Mouse (Mus musculus) heart, embryonic 11.5 days (tissue): ENCODE data around the gene Prpf6. TPM values are rescaled to one million over a fixed set of nuclear protein-coding genes. Genes with fewer than 3 reads are reported as not detected.

Source experiments
- ATAC-seq: fragments of 200-750 bp; cut with Nextera tagmentation; replicated peaks from 2 replicates; pipeline ENCODE4 v1.8.0; 2017; ENCODE audit warnings: moderate library complexity; ENCODE audit not compliant: insufficient number of reproducible peaks, low FRiP score, low TSS enrichment
- H3K27ac ChIP-seq: fragments of 300-500 bp; sonication (generic); 2 replicates; pipeline ENCODE4 v1.5.1; 2014; ENCODE audit warnings: mild to moderate bottlenecking, low read depth, low read length
- H3K27me3 ChIP-seq: fragments of 300-500 bp; sonication (generic); 2 replicates; pipeline ENCODE4 v1.6.1; 2014; ENCODE audit warnings: mild to moderate bottlenecking, low read length, mixed read lengths; ENCODE audit not compliant: control insufficient read depth, insufficient read depth
- H3K36me3 ChIP-seq: fragments of 300-500 bp; sonication (generic); 2 replicates; pipeline ENCODE4 v1.6.1; 2014; ENCODE audit warnings: mild to moderate bottlenecking, low read length, moderate library complexity, mixed read lengths; ENCODE audit not compliant: control insufficient read depth, insufficient read depth
- H3K4me1 ChIP-seq: fragments of 300-500 bp; sonication (generic); 2 replicates; pipeline ENCODE4 v1.6.1; 2014; ENCODE audit warnings: low read length; ENCODE audit not compliant: control insufficient read depth, insufficient read depth
- H3K4me2 ChIP-seq: fragments of 300-500 bp; sonication (generic); 2 replicates; pipeline ENCODE4 v1.6.1; 2014; ENCODE audit warnings: mild to moderate bottlenecking, moderate library complexity
- H3K4me3 ChIP-seq: fragments of 300-500 bp; sonication (generic); 2 replicates; pipeline ENCODE4 v1.5.1; 2014; ENCODE audit warnings: low read depth, low read length
- H3K9ac ChIP-seq: fragments of 300-500 bp; sonication (generic); 2 replicates; pipeline ENCODE4 v1.6.1; 2014; ENCODE audit warnings: mild to moderate bottlenecking, low read depth, low read length, moderate library complexity
- H3K9me3 ChIP-seq: fragments of 300-500 bp; sonication (generic); replicated peaks from 2 replicates; pipeline ENCODE4 v1.6.1; 2016; ENCODE audit warnings: low read length; ENCODE audit not compliant: control insufficient read depth
- WGBS: fragments of 180-500 bp; shearing (Covaris S2); extraction: QIAGEN DNeasy Blood & Tissue Kit; methylation state at CpG from one replicate; pipeline ENCODE4 v1.1.7; 2014; ENCODE audit not compliant: insufficient replicate concordance; 5-methylcytosine and 5-hydroxymethylcytosine counted together
- polyA plus RNA-seq: library from polyadenylated mRNA; unstranded; fragments of >200 nt; fragmentation: Nextera tagmentation; extraction: Ambion mirVana; gene quantifications from 2 replicates; pipeline ENCODE4 v1.2.1, GENCODE M21; 2014

Prpf6 gene
- polyA plus RNA-seq, 1 experiment from 2014 or later, result 45.5 TPM

GRCm38 (mm10) chr2:181678780-181679179 is 87.1 kb downstream of the Prpf6 start:
- H3K4me3 ChIP-seq, result no peak overlapping the region
- H3K9ac ChIP-seq, result no peak overlapping the region
- H3K36me3 ChIP-seq, result no peaks in the 10 kb centered on the region
- no peaks in the 10 kb centered on the region for H3K9me3 ChIP-seq
- H3K27me3 ChIP-seq, result peaks cover 7% of the 10 kb centered on the region
- no peak overlapping the region for H3K27ac ChIP-seq
- 24% methylated on average over 1 of the region's 1 CpGs for WGBS
- peak; percentile 69 for ATAC-seq
- H3K4me1 ChIP-seq, result peaks cover 9% of the 10 kb centered on the region
- H3K4me2 ChIP-seq, result no peak overlapping the region

GRCm38 (mm10) chr2:181679951-181680715 is 88.5 kb downstream of the Prpf6 start, which contains the start of gene Tcea2:
Gene Tcea2, plus strand, starts transcription at chr2:181680310.
- Histone ChIP-seq H3K36me3 (no peaks in the 10 kb centered on the region), H3K4me1 (peaks cover 9% of the 10 kb centered on the region), H3K4me2 (peak within 1 kb of the TSS; percentile 97), H3K27ac (peak within 1 kb of the TSS; percentile 70), H3K4me3 (peak within 1 kb of the TSS; percentile 70), H3K27me3 (no peaks in the 10 kb centered on the region), H3K9ac (peak within 1 kb of the TSS; percentile 89), H3K9me3 (no peaks in the 10 kb centered on the region)
- peak; percentile 28 for ATAC-seq
- WGBS, result under 1% methylated on average over 69 of the region's 69 CpGs

DNA sequence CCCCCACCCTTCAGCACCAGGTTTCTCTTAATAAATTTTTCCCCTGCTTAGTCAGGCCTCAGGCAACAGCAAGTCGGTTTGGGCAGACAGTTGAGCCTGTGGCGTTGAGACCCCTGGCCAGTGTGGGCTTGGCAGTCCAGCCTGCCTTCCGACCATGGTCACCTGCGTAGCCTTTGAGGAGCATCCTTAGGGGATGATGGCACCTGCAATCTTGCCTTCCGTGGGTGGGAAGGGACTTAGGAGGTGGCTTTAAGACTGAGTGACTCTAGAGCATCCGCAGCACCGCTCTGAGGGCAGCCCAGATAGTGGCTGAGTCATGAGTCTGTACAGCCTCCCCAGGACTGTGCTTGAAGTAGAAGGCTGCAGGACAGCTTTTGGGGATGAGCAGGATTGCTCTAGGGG is 89.0 kb downstream of the Prpf6 start:
- H3K27ac ChIP-seq, result peak overlapping the region; percentile 70
- no peak for ATAC-seq
- H3K4me3 ChIP-seq, result peak overlapping the region; percentile 70
- H3K27me3 ChIP-seq, result no peaks in the 10 kb centered on the region
- H3K9me3 ChIP-seq, result no peaks in the 10 kb centered on the region
- H3K4me2 ChIP-seq, result peak overlapping the region; percentile 97
- no peaks in the 10 kb centered on the region for H3K36me3 ChIP-seq
- H3K9ac ChIP-seq, result peak overlapping the region; percentile 89
- H3K4me1 ChIP-seq, result peaks cover 4% of the 10 kb centered on the region
- WGBS, result 21% methylated on average over 7 of the region's 7 CpGs

DNA sequence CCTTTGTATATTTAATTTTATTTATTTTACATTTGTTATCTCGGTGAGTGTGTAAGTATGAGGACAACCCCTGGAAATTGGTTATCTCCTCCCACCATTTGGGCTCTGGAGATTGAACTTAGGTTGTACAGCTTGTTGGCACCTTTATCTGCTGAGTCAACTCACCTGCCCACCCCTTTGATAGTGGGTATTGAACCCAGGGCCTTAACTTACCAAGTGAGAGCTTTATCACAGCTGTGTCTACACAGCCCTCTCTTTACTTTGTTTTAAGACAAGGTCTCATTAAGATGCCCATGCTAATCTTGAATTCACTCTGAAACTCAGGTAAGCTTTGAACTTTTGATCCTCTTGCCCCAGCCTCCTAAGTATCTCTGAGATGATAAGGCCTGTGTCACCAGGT is 90.3 kb downstream of the Prpf6 start:
- no peaks in the 10 kb centered on the region for H3K27me3 ChIP-seq
- 75% methylated on average over 1 of the region's 1 CpGs for WGBS
- ATAC-seq, result no peak

GRCm38 (mm10) chr2:181683381-181683780 is 91.7 kb downstream of the Prpf6 start:
- Histone ChIP-seq H3K4me3 (no peak overlapping the region), H3K27ac (no peak overlapping the region), H3K36me3 (0 out of 2 replicates have a peak, but pooled peaks cover 5% of the 10 kb centered on the region), H3K9ac (no peak overlapping the region), H3K4me1 (peaks cover 3% of the 10 kb centered on the region; the same call in 1 of the 2 replicates), H3K4me2 (no peak overlapping the region), H3K27me3 (no peaks in the 10 kb centered on the region), H3K9me3 (no peaks in the 10 kb centered on the region)
- no peak for ATAC-seq
- whole genome bisulfite sequencing, result 61% methylated on average over 4 of the region's 4 CpGs

More for the DNA sequence above, 90.3 kb downstream of the Prpf6 start:
- Histone ChIP-seq H3K9me3 (no peaks in the 10 kb centered on the region), H3K4me1 (peaks cover 3% of the 10 kb centered on the region), H3K36me3 (0 out of 2 replicates have a peak, but pooled peaks cover 3% of the 10 kb centered on the region), H3K4me2 (no peak overlapping the region), H3K4me3 (no peak overlapping the region), H3K27ac (no peak overlapping the region), H3K9ac (no peak overlapping the region)

DNA sequence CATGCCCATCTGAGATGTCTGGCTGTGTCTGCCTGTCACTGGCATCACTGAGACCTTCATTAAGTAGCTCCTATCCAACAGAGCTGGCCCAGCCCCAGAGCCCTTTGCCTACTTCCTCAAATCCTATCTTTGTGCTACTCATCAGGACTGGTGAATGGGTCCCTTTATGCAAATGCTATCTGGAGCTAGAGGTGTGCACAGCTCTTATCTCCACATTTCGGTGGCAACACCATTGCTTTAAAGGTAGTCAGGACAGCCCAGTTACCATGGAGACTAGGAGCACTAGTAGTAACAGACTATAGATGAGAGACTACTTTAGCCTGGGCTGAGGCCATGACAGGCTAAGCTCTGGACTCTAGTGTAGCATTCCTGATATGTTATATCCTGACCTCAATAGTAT is 93.0 kb downstream of the Prpf6 start:
- ATAC-seq, result no peak
- no peak overlapping the region for H3K4me2 ChIP-seq

GRCm38 (mm10) chr2:181685686-181686085 is 94.0 kb downstream of the Prpf6 start:
- Histone ChIP-seq H3K27me3 (no peaks in the 10 kb centered on the region), H3K4me3 (no peak overlapping the region), H3K9me3 (no peaks in the 10 kb centered on the region), H3K27ac (no peak overlapping the region), H3K36me3 (peaks cover 5% of the 10 kb centered on the region; the same call in 1 of the 2 replicates), H3K4me1 (peaks cover 3% of the 10 kb centered on the region; the same call in 1 of the 2 replicates), H3K9ac (no peak overlapping the region), H3K4me2 (no peak overlapping the region)
- 79% methylated on average over 4 of the region's 4 CpGs for WGBS
- ATAC-seq, result no peak

More for the DNA sequence above, 93.0 kb downstream of the Prpf6 start:
- 57% methylated on average over 1 of the region's 1 CpGs for WGBS
- Histone ChIP-seq H3K27ac (no peak overlapping the region), H3K36me3 (peaks cover 5% of the 10 kb centered on the region; the same call in 1 of the 2 replicates), H3K27me3 (no peaks in the 10 kb centered on the region), H3K9ac (no peak overlapping the region), H3K9me3 (no peaks in the 10 kb centered on the region), H3K4me1 (peaks cover 3% of the 10 kb centered on the region; the same call in 1 of the 2 replicates), H3K4me3 (no peak overlapping the region)

DNA sequence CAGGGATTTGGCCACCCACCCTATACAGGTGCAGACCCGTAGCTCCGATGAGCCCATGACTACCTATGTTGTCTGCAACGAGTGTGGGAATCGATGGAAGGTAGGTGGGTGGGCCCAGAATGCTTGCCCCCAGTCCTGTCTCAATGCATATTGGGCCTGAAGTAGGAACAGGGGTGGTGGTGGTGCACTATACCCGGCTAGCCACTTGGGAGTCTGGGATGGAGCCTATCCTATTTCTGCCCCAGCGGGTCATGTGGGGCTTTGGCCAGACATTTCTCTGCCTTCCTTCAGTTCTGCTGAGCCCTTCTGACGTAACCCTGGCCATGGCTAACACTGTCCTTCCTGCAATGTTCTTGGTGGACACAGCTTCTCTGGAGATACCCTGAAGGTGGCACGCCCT is 95.9 kb downstream of the Prpf6 start:
- peaks cover 5% of the 10 kb centered on the region; the same call in 1 of the 2 replicates for H3K4me1 ChIP-seq
- H3K9me3 ChIP-seq, result no peaks in the 10 kb centered on the region
- no peaks in the 10 kb centered on the region for H3K27me3 ChIP-seq
- H3K4me3 ChIP-seq, result no peak overlapping the region
- no peak overlapping the region; the same call in 1 of the 2 replicates for H3K9ac ChIP-seq
- WGBS, result 88% methylated on average over 8 of the region's 8 CpGs
- ATAC-seq, result no peak
- H3K27ac ChIP-seq, result no peak overlapping the region
- H3K36me3 ChIP-seq, result peaks cover 5% of the 10 kb centered on the region; the same call in 1 of the 2 replicates
- no peak overlapping the region for H3K4me2 ChIP-seq
